Mouse (Mus musculus): ENCODE results near the gene Irf9. TPM values are rescaled to one million over a fixed set of nuclear protein-coding genes. Genes with fewer than 3 reads are reported as not detected.
A peak's percentile ranks its signal among the peaks of the same experiment; 100 is the strongest.

Irf9 gene
- 76.6 to 92.0 TPM (median 77.4 TPM) in 3 replicates for total RNA-seq (2017)

GRCm38 (mm10) chr14:55603271-55603632 is at the start of gene Irf9:
TSS of gene Irf9 (plus strand) at chr14:55603571.
- no peak; the same call in 1 of the 2 replicates for ATAC-seq (replicated peaks; ENCODE audit: insufficient number of reproducible peaks, low FRiP score, low TSS enrichment, poor library complexity, severe bottlenecking)

GRCm38 (mm10) chr14:55554635-55555034 is 48.7 kb upstream of the Irf9 start:
- ATAC-seq (replicated peaks; ENCODE audit: insufficient number of reproducible peaks, low FRiP score, low TSS enrichment, poor library complexity, severe bottlenecking): no peak

- ATAC-seq (replicated peaks; ENCODE audit: insufficient number of reproducible peaks, low FRiP score, low TSS enrichment, poor library complexity, severe bottlenecking): no peak
These were observed 47.6 kb upstream of the Irf9 start for GRCm38 (mm10) chr14:55555788-55556187.

GRCm38 (mm10) chr14:55557003-55557402 is 46.4 kb upstream of the Irf9 start:
- peak; percentile 64 for ATAC-seq (replicated peaks; ENCODE audit: insufficient number of reproducible peaks, low FRiP score, low TSS enrichment, poor library complexity, severe bottlenecking)

- no peak for ATAC-seq (replicated peaks; ENCODE audit: insufficient number of reproducible peaks, low FRiP score, low TSS enrichment, poor library complexity, severe bottlenecking)
These were observed 45.8 kb upstream of the Irf9 start for GRCm38 (mm10) chr14:55557587-55557986.

- no peak for ATAC-seq (replicated peaks; ENCODE audit: insufficient number of reproducible peaks, low FRiP score, low TSS enrichment, poor library complexity, severe bottlenecking)
These were observed 44.5 kb upstream of the Irf9 start for GRCm38 (mm10) chr14:55558740-55559448.

- peak; percentile 51 for ATAC-seq (replicated peaks; ENCODE audit: insufficient number of reproducible peaks, low FRiP score, low TSS enrichment, poor library complexity, severe bottlenecking)
These were observed 43.6 kb upstream of the Irf9 start, which contains the start of gene Dcaf11 for GRCm38 (mm10) chr14:55559799-55560201. TSS of gene Dcaf11 (plus strand) at chr14:55560006.

GRCm38 (mm10) chr14:55560202-55561073 is 42.9 kb upstream of the Irf9 start, which contains the start of gene A730061H03Rik:
TSS of gene A730061H03Rik (minus strand) at chr14:55560406.
- peak; percentile 77 for ATAC-seq (replicated peaks; ENCODE audit: insufficient number of reproducible peaks, low FRiP score, low TSS enrichment, poor library complexity, severe bottlenecking)

- no peak for ATAC-seq (replicated peaks; ENCODE audit: insufficient number of reproducible peaks, low FRiP score, low TSS enrichment, poor library complexity, severe bottlenecking)
These were observed 41.5 kb upstream of the Irf9 start for GRCm38 (mm10) chr14:55561860-55562259.

- no peak for ATAC-seq (replicated peaks; ENCODE audit: insufficient number of reproducible peaks, low FRiP score, low TSS enrichment, poor library complexity, severe bottlenecking)
These were observed 40.1 kb upstream of the Irf9 start for GRCm38 (mm10) chr14:55563249-55563648.

GRCm38 (mm10) chr14:55565748-55566147 is 37.6 kb upstream of the Irf9 start:
- no peak for ATAC-seq (replicated peaks; ENCODE audit: insufficient number of reproducible peaks, low FRiP score, low TSS enrichment, poor library complexity, severe bottlenecking)

GRCm38 (mm10) chr14:55567496-55567895 is 35.9 kb upstream of the Irf9 start:
- ATAC-seq (replicated peaks; ENCODE audit: insufficient number of reproducible peaks, low FRiP score, low TSS enrichment, poor library complexity, severe bottlenecking): no peak

GRCm38 (mm10) chr14:55570588-55570987 is 32.8 kb upstream of the Irf9 start:
- ATAC-seq (replicated peaks; ENCODE audit: insufficient number of reproducible peaks, low FRiP score, low TSS enrichment, poor library complexity, severe bottlenecking): no peak

- ATAC-seq (replicated peaks; ENCODE audit: insufficient number of reproducible peaks, low FRiP score, low TSS enrichment, poor library complexity, severe bottlenecking): no peak
These were observed 31.6 kb upstream of the Irf9 start for GRCm38 (mm10) chr14:55571760-55572159.

GRCm38 (mm10) chr14:55575302-55575701 is 28.1 kb upstream of the Irf9 start, which contains the start of gene Fitm1:
TSS of gene Fitm1 (plus strand) at chr14:55575617.
- no peak for ATAC-seq (replicated peaks; ENCODE audit: insufficient number of reproducible peaks, low FRiP score, low TSS enrichment, poor library complexity, severe bottlenecking)

- no peak for ATAC-seq (replicated peaks; ENCODE audit: insufficient number of reproducible peaks, low FRiP score, low TSS enrichment, poor library complexity, severe bottlenecking)
These were observed 27.7 kb upstream of the Irf9 start for GRCm38 (mm10) chr14:55575711-55576110.

- ATAC-seq (replicated peaks; ENCODE audit: insufficient number of reproducible peaks, low FRiP score, low TSS enrichment, poor library complexity, severe bottlenecking): no peak
These were observed 27.0 kb upstream of the Irf9 start for GRCm38 (mm10) chr14:55576376-55576775.

- peak; percentile 76 for ATAC-seq (replicated peaks; ENCODE audit: insufficient number of reproducible peaks, low FRiP score, low TSS enrichment, poor library complexity, severe bottlenecking)
These were observed 25.3 kb upstream of the Irf9 start, which contains the start of gene Psme1 for GRCm38 (mm10) chr14:55577871-55578667. TSS of gene Psme1 (plus strand) at chr14:55578123.
